Mouse (Mus musculus) MEL (cell line): ENCODE results near the gene Arhgap44. TPM values are rescaled to one million over a fixed set of nuclear protein-coding genes. Genes with fewer than 3 reads are reported as not detected.

Experiments used
- DNase-seq: peaks from one replicate; pipeline ENCODE4 v3.0.0; 2011; ENCODE audit warnings: low read depth, low spot score
- H3K27ac ChIP-seq: 2 replicates; pipeline ENCODE4 v1.5.1; 2012; ENCODE audit warnings: low read depth, mild to moderate bottlenecking, control low read depth, low read length, moderate library complexity; ENCODE audit not compliant: control insufficient read depth
- H3K27me3 ChIP-seq, 2 experiments: fragments of 150-350 bp in 1 of 2; sonication (generic) in 1 of 2; 2 replicates each; pipeline ENCODE4 v1.6.1; 2012; ENCODE audit warnings: low read length in 2 of 2, mild to moderate bottlenecking in 2 of 2, improper control_type of control experiment in 1 of 2, moderate library complexity in 1 of 2; ENCODE audit not compliant: insufficient read depth in 2 of 2, control insufficient read depth in 1 of 2
- H3K36me3 ChIP-seq, 2 experiments: 2 replicates each; pipeline ENCODE4 v1.6.1; 2012 to 2014; ENCODE audit warnings: low read length in 2 of 2, improper control_type of control experiment in 1 of 2, inconsistent platforms in 1 of 2, mild to moderate bottlenecking in 1 of 2; ENCODE audit not compliant: insufficient read depth in 2 of 2, control insufficient read depth in 1 of 2
- H3K4me1 ChIP-seq, 2 experiments: fragments of 150-350 bp in 1 of 2; sonication (generic) in 1 of 2; 2 replicates each; pipeline ENCODE4 v1.6.1; 2012; ENCODE audit warnings: low read length in 2 of 2, improper control_type of control experiment in 1 of 2, mild to moderate bottlenecking in 1 of 2; ENCODE audit not compliant: insufficient read depth in 2 of 2, control insufficient read depth in 1 of 2
- H3K4me3 ChIP-seq, 2 experiments: fragments of 150-350 bp in 1 of 2; sonication (generic) in 1 of 2; 2 replicates each; pipeline ENCODE4 v1.5.1; 2012; ENCODE audit warnings: low read depth in 2 of 2, low read length in 2 of 2, mild to moderate bottlenecking in 2 of 2, moderate library complexity in 2 of 2, control low read depth in 1 of 2, improper control_type of control experiment in 1 of 2; ENCODE audit not compliant: control insufficient read depth in 1 of 2, insufficient read depth in 1 of 2
- H3K79me2 ChIP-seq: 2 replicates; pipeline ENCODE4 v1.6.1; 2012; ENCODE audit warnings: mild to moderate bottlenecking, low read length, moderate library complexity; ENCODE audit not compliant: control insufficient read depth, poor library complexity, insufficient read depth
- H3K9ac ChIP-seq: 2 replicates; pipeline ENCODE4 v1.6.1; 2012; ENCODE audit warnings: low read depth, mild to moderate bottlenecking, control low read depth, low read length, moderate library complexity; ENCODE audit not compliant: control insufficient read depth, poor library complexity, severe bottlenecking
- H3K9me3 ChIP-seq: fragments of 150-350 bp; sonication (generic); replicated peaks from 2 replicates; pipeline ENCODE4 v1.6.1; 2012; ENCODE audit warnings: mild to moderate bottlenecking, low read length, improper control_type of control experiment, moderate library complexity; ENCODE audit not compliant: insufficient read depth
- CHD1 ChIP-seq: IDR thresholded peaks from 2 replicates; pipeline ENCODE4 v1.6.1; 2012; ENCODE audit warnings: low read depth, mild to moderate bottlenecking, inconsistent platforms, low read length, improper control_type of control experiment
- CHD2 ChIP-seq: IDR thresholded peaks from 2 replicates; pipeline ENCODE4 v1.6.1; 2011; ENCODE audit warnings: low read length, improper control_type of control experiment
- EP300 ChIP-seq, 2 experiments: IDR thresholded peaks; 2 replicates each; pipeline ENCODE4 v1.6.1; 2011; ENCODE audit warnings: improper control_type of control experiment in 2 of 2, low read length in 2 of 2, low read depth in 1 of 2, mild to moderate bottlenecking in 1 of 2
- GABPA ChIP-seq: IDR thresholded peaks from 2 replicates; pipeline ENCODE4 v1.6.1; 2012; ENCODE audit warnings: low read depth, mild to moderate bottlenecking, inconsistent platforms, low read length, improper control_type of control experiment, moderate library complexity
- GATA1 ChIP-seq: IDR thresholded peaks from 2 replicates; pipeline ENCODE4 v1.6.1; 2011; ENCODE audit warnings: low read depth, low read length, improper control_type of control experiment
- HCFC1 ChIP-seq: IDR thresholded peaks from 2 replicates; pipeline ENCODE4 v1.6.1; 2012; ENCODE audit warnings: low read depth, mild to moderate bottlenecking, inconsistent platforms, low read length, improper control_type of control experiment, moderate library complexity
- JUND ChIP-seq: IDR thresholded peaks from 2 replicates; pipeline ENCODE4 v1.6.1; 2011; ENCODE audit warnings: low read depth, mild to moderate bottlenecking, improper control_type of control experiment, low read length
- NRF1 ChIP-seq: IDR thresholded peaks from 2 replicates; pipeline ENCODE4 v1.6.1; 2014; ENCODE audit warnings: low read depth, mild to moderate bottlenecking, inconsistent platforms, low read length, improper control_type of control experiment, moderate library complexity; ENCODE audit not compliant: poor library complexity, insufficient read depth, severe bottlenecking
- POLR2AphosphoS2 ChIP-seq: IDR thresholded peaks from 2 replicates; pipeline ENCODE4 v1.6.1; 2011; ENCODE audit warnings: low read length, improper control_type of control experiment
- POLR2AphosphoS5 ChIP-seq: IDR thresholded peaks from 2 replicates; pipeline ENCODE4 v1.6.1; 2012; ENCODE audit warnings: low read depth, borderline replicate concordance, mild to moderate bottlenecking, inconsistent platforms, low read length, moderate library complexity, mixed read lengths
- SMC3 ChIP-seq: IDR thresholded peaks from 2 replicates; pipeline ENCODE4 v1.6.1; 2011; ENCODE audit warnings: low read depth, low read length, improper control_type of control experiment
- TCF12 ChIP-seq: IDR thresholded peaks from 2 replicates; pipeline ENCODE4 v1.6.1; 2014; ENCODE audit warnings: low read depth, mild to moderate bottlenecking, inconsistent platforms, low read length, improper control_type of control experiment, moderate library complexity
- UBTF ChIP-seq: IDR thresholded peaks from 2 replicates; pipeline ENCODE4 v1.6.1; 2012; ENCODE audit warnings: low read depth, mild to moderate bottlenecking, inconsistent platforms, low read length, improper control_type of control experiment, moderate library complexity, borderline replicate concordance; ENCODE audit not compliant: insufficient read depth
- USF1 ChIP-seq: IDR thresholded peaks from 2 replicates; pipeline ENCODE4 v1.6.1; 2014; ENCODE audit warnings: low read depth, mild to moderate bottlenecking, inconsistent platforms, low read length, improper control_type of control experiment, moderate library complexity
- ZC3H11A ChIP-seq: IDR thresholded peaks from 2 replicates; pipeline ENCODE4 v1.6.1; 2012; ENCODE audit warnings: low read depth, mild to moderate bottlenecking, inconsistent platforms, low read length, improper control_type of control experiment
- ZKSCAN1 ChIP-seq: IDR thresholded peaks from 2 replicates; pipeline ENCODE4 v1.6.1; 2012; ENCODE audit warnings: low read depth, mild to moderate bottlenecking, inconsistent platforms, low read length, improper control_type of control experiment, moderate library complexity
- polyA plus RNA-seq, 2 experiments: library from polyadenylated mRNA; stranded (reverse) in 1 of 2; unstranded in 1 of 2; fragments of >175 nt in 1 of 2; fragments of >200 nt in 1 of 2; gene quantifications; 2 replicates each; pipeline versions ENCODE4 v1.2.1 to v1.2.4; 2012; ENCODE audit warnings: low replicate concordance in 2 of 2, low read depth in 1 of 2; ENCODE audit not compliant: insufficient read length in 2 of 2, insufficient read depth in 1 of 2, missing spikeins in 1 of 2
- total RNA-seq: library from RNA; depleted of rRNA; stranded (reverse); fragments of 300-350 nt; gene quantifications from 2 replicates; pipeline ENCODE4 v1.2.3, GENCODE M21; 2012

Gene Arhgap44
- total and polyA plus RNA-seq, 3 experiments: 0.08 TPM; not detected in 2

- TF ChIP-seq CHD2 (no peak), HCFC1 (no peak)
- TF ChIP-seq, all 39 proteins: peak for 0
Measured at GRCm38 (mm10) chr11:65058224-65058908, 104.4 kb downstream of the Arhgap44 start (continued).

- H3K79me2 ChIP-seq: no peaks in the 10 kb centered on the region
- H3K4me3 ChIP-seq: no peak overlapping the region
- no peak overlapping the region for H3K9ac ChIP-seq
- no peak for DNase-seq
- H3K27ac ChIP-seq: no peak overlapping the region
- H3K36me3 ChIP-seq: no peaks in the 10 kb centered on the region
- H3K9me3 ChIP-seq: no peaks in the 10 kb centered on the region
- H3K27me3 ChIP-seq: no peaks in the 10 kb centered on the region; a peak in 1 of 4 replicates
- H3K4me1 ChIP-seq: no peaks in the 10 kb centered on the region
- TF ChIP-seq UBTF (no peak), CHD2 (no peak), GATA1 (no peak), ZC3H11A (no peak), GABPA (no peak), EP300 (IDR thresholded peaks at IDR 0.05; ENCODE audit: low read depth in 1 of 2, low read length in 2 of 2) (no peak), ZKSCAN1 (no peak), POLR2AphosphoS2 (no peak), CHD1 (no peak), NRF1 (no peak), SMC3 (no peak), POLR2AphosphoS5 (no peak), USF1 (no peak), TCF12 (no peak)
- TF ChIP-seq, all 39 proteins: peak for 0
Measured at GRCm38 (mm10) chr11:65055596-65055995, 107.2 kb downstream of the Arhgap44 start.

GRCm38 (mm10) chr11:65054216-65054615, 108.5 kb downstream of the Arhgap44 start:
- H3K36me3 ChIP-seq: no peaks in the 10 kb centered on the region
- TF ChIP-seq JUND (no peak), ZKSCAN1 (no peak)
- TF ChIP-seq, all 39 proteins: peak for 0
- no peak overlapping the region for H3K27ac ChIP-seq
- H3K79me2 ChIP-seq: no peaks in the 10 kb centered on the region
- H3K27me3 ChIP-seq: no peaks in the 10 kb centered on the region; a peak in 1 of 4 replicates
- no peak for DNase-seq
- no peaks in the 10 kb centered on the region for H3K9me3 ChIP-seq
- no peak overlapping the region for H3K9ac ChIP-seq
- H3K4me1 ChIP-seq: no peaks in the 10 kb centered on the region
- H3K4me3 ChIP-seq: no peak overlapping the region
